Mouse (Mus musculus) G1E (cell line): ENCODE measurements at regions not wholly inside any gene's neighbourhood (a gene's known extent, or its start where the extent isn't known, plus 50 kb on each side); places are given as distances from the start of the nearest gene placed in this dataset.

Experiments
- ATAC-seq: 2 replicates; pipeline ENCODE4 v1.8.0; 2016; ENCODE audit warnings: mild to moderate bottlenecking; ENCODE audit not compliant: insufficient number of reproducible peaks, poor library complexity, low FRiP score, severe bottlenecking; ENCODE audit errors: extremely low read depth
- DNase-seq: peaks from one replicate; pipeline ENCODE4 v3.0.0; 2012; ENCODE audit warnings: low spot score
- H3K27me3 ChIP-seq: 2 replicates; pipeline ENCODE4 v1.6.1; 2012; ENCODE audit warnings: mild to moderate bottlenecking, low read length, inconsistent platforms; ENCODE audit not compliant: insufficient read depth
- H3K36me3 ChIP-seq: replicated peaks from 2 replicates; pipeline ENCODE3; 2012; ENCODE audit warnings: mild to moderate bottlenecking, inconsistent platforms
- H3K4me1 ChIP-seq: 2 replicates; pipeline ENCODE4 v1.6.1; 2012; ENCODE audit warnings: low read depth, low read length, inconsistent platforms, mixed read lengths; ENCODE audit not compliant: insufficient read depth
- H3K4me3 ChIP-seq: 2 replicates; pipeline ENCODE4 v1.5.1; 2012; ENCODE audit warnings: low read depth, mild to moderate bottlenecking, inconsistent platforms, low read length, moderate library complexity, mixed read lengths
- H3K9me3 ChIP-seq: replicated peaks from 2 replicates; pipeline ENCODE4 v1.6.1; 2012; ENCODE audit warnings: inconsistent platforms
- CTCF ChIP-seq: IDR thresholded peaks from 2 replicates; pipeline ENCODE4 v1.5.1; 2012; ENCODE audit warnings: low read depth, low read length, inconsistent platforms, mixed read lengths
- GATA1 ChIP-seq: IDR thresholded peaks from 2 replicates; pipeline ENCODE4 v1.6.1; 2012; ENCODE audit warnings: borderline replicate concordance, low read length, inconsistent platforms, mixed read lengths
- GATA2 ChIP-seq: IDR thresholded peaks from 2 replicates; pipeline ENCODE4 v1.6.1; 2012; ENCODE audit warnings: low read depth, low read length, inconsistent platforms, borderline replicate concordance
- POLR2AphosphoS5 ChIP-seq: IDR thresholded peaks from 2 replicates; pipeline ENCODE4 v1.6.1; 2012; ENCODE audit warnings: low read depth, low read length, inconsistent platforms; ENCODE audit not compliant: insufficient replicate concordance
- TAL1 ChIP-seq: conservative IDR thresholded peaks from 2 replicates; pipeline ENCODE4 v1.6.1; 2012; ENCODE audit warnings: low read depth, low read length, inconsistent platforms, mixed read lengths

- DNase-seq (no peak), ATAC-seq (no peak)
- no peak for TF ChIP-seq POLR2AphosphoS5
- TF ChIP-seq CTCF: no peak
- no peak for TF ChIP-seq TAL1
- TF ChIP-seq GATA2: no peak
- no peak for TF ChIP-seq GATA1
These were observed 200.8 kb upstream of the Sash1 start for GRCm38 (mm10) chr10:9086666-9087065.

GRCm38 (mm10) chr10:9085441-9085840 lies 199.6 kb upstream of the Sash1 start:
- H3K4me3 ChIP-seq: no peak overlapping the region
- no peak for TF ChIP-seq POLR2AphosphoS5
- TF ChIP-seq TAL1: no peak
- no peak for TF ChIP-seq CTCF
- TF ChIP-seq GATA2: no peak
- TF ChIP-seq GATA1: no peak
- no peak for ATAC-seq
- DNase-seq: no peak
- no peaks in the 10 kb centered on the region for H3K4me1 ChIP-seq
- H3K9me3 ChIP-seq: peaks cover 7% of the 10 kb centered on the region; the same call in 1 of the 2 replicates
- no peaks in the 10 kb centered on the region for H3K36me3 ChIP-seq
- H3K27me3 ChIP-seq: no peaks in the 10 kb centered on the region

More at GRCm38 (mm10) chr10:9086666-9087065, 200.8 kb upstream of the Sash1 start:
- H3K4me3 ChIP-seq: no peak overlapping the region
- H3K9me3 ChIP-seq: peaks cover 8% of the 10 kb centered on the region; the same call in 1 of the 2 replicates
- H3K4me1 ChIP-seq: no peaks in the 10 kb centered on the region
- no peaks in the 10 kb centered on the region for H3K27me3 ChIP-seq
- no peaks in the 10 kb centered on the region for H3K36me3 ChIP-seq

GRCm38 (mm10) chr10:9074916-9075315 lies 189.0 kb upstream of the Sash1 start:
- Histone ChIP-seq H3K36me3 (no peaks in the 10 kb centered on the region), H3K4me1 (no peaks in the 10 kb centered on the region), H3K4me3 (no peak overlapping the region), H3K9me3 (peaks cover 7% of the 10 kb centered on the region; the same call in 1 of the 2 replicates), H3K27me3 (no peaks in the 10 kb centered on the region)
- DNase-seq (no peak), ATAC-seq (no peak)
- TF ChIP-seq GATA1 (no peak), TAL1 (no peak), CTCF (no peak), POLR2AphosphoS5 (no peak), GATA2 (no peak)

GRCm38 (mm10) chr10:9071630-9072029 lies 185.8 kb upstream of the Sash1 start:
- DNase-seq (no peak), ATAC-seq (no peak)
- no peaks in the 10 kb centered on the region for H3K36me3 ChIP-seq
- H3K4me3 ChIP-seq: no peak overlapping the region
- H3K9me3 ChIP-seq: peaks cover 12% of the 10 kb centered on the region
- H3K4me1 ChIP-seq: no peaks in the 10 kb centered on the region
- TF ChIP-seq POLR2AphosphoS5: no peak
- no peak for TF ChIP-seq GATA1
- TF ChIP-seq TAL1: no peak
- TF ChIP-seq GATA2: no peak
- H3K27me3 ChIP-seq: no peaks in the 10 kb centered on the region

GRCm38 (mm10) chr10:9069608-9070190 lies 183.8 kb upstream of the Sash1 start:
- H3K4me1 ChIP-seq: no peaks in the 10 kb centered on the region

GRCm38 (mm10) chr10:9066566-9066965 lies 180.7 kb upstream of the Sash1 start:
- H3K9me3 ChIP-seq: peaks cover 13% of the 10 kb centered on the region
- ATAC-seq (no peak), DNase-seq (no peak)
- H3K4me1 ChIP-seq: no peaks in the 10 kb centered on the region
- H3K36me3 ChIP-seq: no peaks in the 10 kb centered on the region
- no peak for TF ChIP-seq GATA1
- TF ChIP-seq POLR2AphosphoS5: no peak
- TF ChIP-seq GATA2: no peak
- no peak for TF ChIP-seq CTCF
- TF ChIP-seq TAL1: no peak
- no peak overlapping the region for H3K4me3 ChIP-seq
- H3K27me3 ChIP-seq: no peaks in the 10 kb centered on the region

More at GRCm38 (mm10) chr10:9069608-9070190, 183.8 kb upstream of the Sash1 start:
- DNase-seq (no peak), ATAC-seq (no peak)
- Histone ChIP-seq H3K9me3 (peaks cover 16% of the 10 kb centered on the region), H3K36me3 (no peaks in the 10 kb centered on the region), H3K27me3 (no peaks in the 10 kb centered on the region), H3K4me3 (no peak overlapping the region)
- TF ChIP-seq TAL1: no peak
- TF ChIP-seq GATA2: no peak
- no peak for TF ChIP-seq GATA1
- no peak for TF ChIP-seq CTCF
- TF ChIP-seq POLR2AphosphoS5: no peak
